Comparison of ENCODE assay signal across 8 mouse cellular contexts in the genomic region with DNA sequence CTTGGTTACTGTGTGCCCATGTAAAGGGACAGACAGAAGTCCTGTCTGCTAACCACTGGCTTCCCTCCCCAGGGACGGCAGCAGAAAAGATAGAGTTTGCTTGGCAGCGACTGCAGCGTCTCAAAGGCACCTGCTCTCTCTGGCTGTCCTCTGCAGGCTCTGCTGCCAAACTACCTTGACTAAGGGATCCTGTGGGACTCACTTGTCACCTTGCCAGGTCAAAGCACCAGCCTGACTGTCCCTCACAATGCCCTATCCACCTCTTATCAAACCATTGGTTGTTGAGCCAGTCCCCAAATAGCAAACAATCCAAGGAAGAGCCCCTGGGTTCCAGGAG. TPM values are rescaled to one million over a fixed set of nuclear protein-coding genes. Genes with fewer than 3 reads are reported as not detected.
DNase-seq lines count a peak whose midpoint lies in the region; ATAC-seq and TF ChIP-seq lines count a peak whose summit lies in the region.

No protein-coding gene starts in this region.

- H3K27me3 ChIP-seq in forebrain, embryonic 11.5 days (ENCODE audit: control insufficient read depth, insufficient read depth, low read length) = no peaks in the 10 kb centered on the region
- no peaks in the 10 kb centered on the region for H3K27me3 ChIP-seq in liver, embryonic 15.5 days

- H3K4me2 ChIP-seq in forebrain, embryonic 11.5 days (ENCODE audit: low read depth, low read length, severe bottlenecking) = no peak overlapping the region
- peak overlapping the region; percentile 63 for H3K4me2 ChIP-seq in liver, embryonic 15.5 days

- intact Hi-C loops in heart, postnatal 25 days (cut with DNase I) = no loop called here

- H3K27ac ChIP-seq in ES-E14 (ENCODE audit: insufficient read depth, low read depth, low read length, poor library complexity, severe bottlenecking) = peak overlapping the region; percentile 87
- H3K27ac ChIP-seq in forebrain, embryonic 11.5 days (ENCODE audit: low read depth, low read length) = peak overlapping the region; percentile 93
- peak overlapping the region; percentile 90 for H3K27ac ChIP-seq in liver, embryonic 15.5 days (replicated peaks)

- peak overlapping the region; percentile 48 to 55; a peak in 2 of 4 replicates for H3K4me3 ChIP-seq in ES-E14 (ENCODE audit: insufficient read depth in 1 of 2, low read depth in 1 of 2, low read length in 2 of 2, poor library complexity in 1 of 2, severe bottlenecking in 1 of 2)
- H3K4me3 ChIP-seq in forebrain, embryonic 11.5 days (ENCODE audit: low read depth, low read length) = no peak overlapping the region
- H3K4me3 ChIP-seq in liver, embryonic 15.5 days (replicated peaks) = peak overlapping the region; percentile 24; the same call in 1 of the 2 replicates

- peak; percentile 27 for DNase-seq in embryo, embryonic 10 days (ENCODE audit: low spot score)
- DNase-seq in embryo, embryonic 10.5 days (ENCODE audit: low spot score) = no peak
- DNase-seq in ES-E14 (ENCODE audit: low read depth, low spot score) = no peak
- DNase-seq in forebrain, embryonic 11.5 days (ENCODE audit: low spot score) = peak; percentile 55
- DNase-seq in heart, postnatal 25 days (ENCODE audit: low spot score) = peak; percentile 17
- no peak for DNase-seq in layer of hippocampus, adult 8-10 months (ENCODE audit: low spot score in 2 of 2)
- DNase-seq in lung, postnatal 36 days = no peak

- 46% methylated on average over 3 of the region's 3 CpGs for WGBS in forebrain, embryonic 11.5 days
- WGBS in liver, embryonic 15.5 days (ENCODE audit: insufficient replicate concordance) = 29% methylated on average over 3 of the region's 3 CpGs

- H3K9me3 ChIP-seq in ES-E14 (ENCODE audit: control insufficient read depth, insufficient read depth, low read depth, low read length) = no peaks in the 10 kb centered on the region
- no peaks in the 10 kb centered on the region for H3K9me3 ChIP-seq in forebrain, embryonic 11.5 days (ENCODE audit: control insufficient read depth, low read length)
- no peaks in the 10 kb centered on the region for H3K9me3 ChIP-seq in liver, embryonic 15.5 days (replicated peaks)

- no peak for ATAC-seq in forebrain, embryonic 11.5 days (replicated peaks; ENCODE audit: low FRiP score)
- no peak for ATAC-seq in liver, embryonic 15.5 days (ENCODE audit: insufficient read depth)

- in situ Hi-C loops in ES-E14 (cut with MboI; ENCODE audit: low sequenced_read_pairs in 2 of 2, unreplicated experiment in 2 of 2) = no loop called here

- peak overlapping the region; percentile 80; the same call in 1 of the 2 replicates for H3K9ac ChIP-seq in ES-E14 (ENCODE audit: insufficient read depth, low read depth, low read length, poor library complexity, severe bottlenecking)
- H3K9ac ChIP-seq in forebrain, embryonic 11.5 days (ENCODE audit: low read length) = peak overlapping the region; percentile 55
- H3K9ac ChIP-seq in liver, embryonic 15.5 days = 0 out of 2 replicates have a peak overlapping the region, but pooled peaks have one; percentile 51

- H3K36me3 ChIP-seq in ES-E14 (ENCODE audit: control insufficient read depth, insufficient read depth, low read length, poor library complexity, severe bottlenecking) = no peaks in the 10 kb centered on the region
- H3K36me3 ChIP-seq in forebrain, embryonic 11.5 days (ENCODE audit: control insufficient read depth, insufficient read depth, low read length) = no peaks in the 10 kb centered on the region
- no peaks in the 10 kb centered on the region for H3K36me3 ChIP-seq in liver, embryonic 15.5 days (replicated peaks)

- H3K4me1 ChIP-seq in ES-E14 (ENCODE audit: control insufficient read depth in 2 of 2, insufficient read depth in 2 of 2, low read length in 2 of 2, poor library complexity in 1 of 2) = peaks cover 0 to 8% of the 10 kb centered on the region in 2 experiments; a peak in 1 of 4 replicates
- H3K4me1 ChIP-seq in forebrain, embryonic 11.5 days (replicated peaks; ENCODE audit: control insufficient read depth, insufficient read depth, low read length) = peaks cover 15% of the 10 kb centered on the region
- H3K4me1 ChIP-seq in liver, embryonic 15.5 days (replicated peaks) = peaks cover 26% of the 10 kb centered on the region

TF ChIP-seq in ES-E14, 5 proteins besides CTCF, POLR2A, EP300 and RAD21:
- TF ChIP-seq HCFC1 (IDR thresholded peaks at IDR 0.05; ENCODE audit: borderline replicate concordance, insufficient read depth, low read length) (no peak), ZNF384 (IDR thresholded peaks at IDR 0.05; ENCODE audit: low read depth, low read length) (no peak), ZC3H11A (IDR thresholded peaks at IDR 0.05; ENCODE audit: borderline replicate concordance, low read depth, low read length) (no peak)

RNA-seq across cellular contexts. Expression of gene Pcbp1, which starts 38.0 kb away (rescaled TPM):
- total RNA-seq in ES-E14 (2012; rRNA removed) = 68.4 and 102 TPM in 2 replicates
- polyA plus RNA-seq in forebrain, embryonic 11.5 days (2014; fragmentation: Nextera tagmentation; extraction: Ambion mirVana) = 573 and 583 TPM in 2 replicates
- total RNA-seq in heart, postnatal 25 days (2021) = 100 to 1,000 TPM; 153 to 166 TPM
- 253 and 255 TPM in 2 replicates for polyA plus RNA-seq in liver, embryonic 15.5 days (2015; fragmentation: Nextera tagmentation; extraction: Ambion mirVana)
- total RNA-seq in layer of hippocampus, adult 8-10 months (2022) = 100 to 1,000 TPM; 172 to 184 (median 178) TPM

RNA-seq across cellular contexts. Expression of gene C87436, which starts 49.9 kb away (rescaled TPM):
- 12.5 and 13.1 TPM in 2 replicates for total RNA-seq in ES-E14 (2012; rRNA removed)
- 28.1 and 28.6 TPM in 2 replicates for polyA plus RNA-seq in forebrain, embryonic 11.5 days (2014; fragmentation: Nextera tagmentation; extraction: Ambion mirVana)
- total RNA-seq in heart, postnatal 25 days (2021) = 10 to 100 TPM in 1 of 2 experiments, 1 to 10 TPM in 1; 9.1 to 12.4 TPM
- polyA plus RNA-seq in liver, embryonic 15.5 days (2015; fragmentation: Nextera tagmentation; extraction: Ambion mirVana) = 10.3 and 11.1 TPM in 2 replicates
- total RNA-seq in layer of hippocampus, adult 8-10 months (2022) = 10 to 100 TPM; 18.4 to 24.0 (median 19.7) TPM

Comparison
In these comparisons a context has a peak if more than half of its experiments do, and no peak if none do; other contexts are left out.
1. DNase-seq: peak in embryo, embryonic 10 days (single experiment), forebrain, embryonic 11.5 days (single experiment) and heart, postnatal 25 days (single experiment); none in embryo, embryonic 10.5 days (single experiment), ES-E14 (single experiment), layer of hippocampus, adult 8-10 months (0 of 2) and lung, postnatal 36 days (single experiment).
2. Peak in every context shown above with its lines, with median percentiles within 50 percentile points of each other: H3K27ac ChIP-seq and H3K9ac ChIP-seq.